Mouse (Mus musculus) right cerebral cortex, postnatal 25 days (tissue): ENCODE measurements around the gene Zfp648.

Experiments used
- DNase-seq: peaks from one replicate; pipeline ENCODE4 v3.0.0; 2022

The Zfp648 gene

GRCm38 (mm10) chr1:154200955-154201722, at the start of gene Zfp648:
Zfp648 (plus strand) TSS chr1:154201187.
- no peak for DNase-seq

GRCm38 (mm10) chr1:154152539-154152938, 48.4 kb upstream of the Zfp648 start:
- no peak for DNase-seq

- DNase-seq: no peak
These were observed 47.2 kb upstream of the Zfp648 start for GRCm38 (mm10) chr1:154153800-154154199.

- DNase-seq: peak; percentile 49
These were observed 44.6 kb upstream of the Zfp648 start for GRCm38 (mm10) chr1:154156177-154157062.

GRCm38 (mm10) chr1:154157131-154157530, 43.9 kb upstream of the Zfp648 start:
- no peak for DNase-seq

- DNase-seq: no peak
These were observed 33.3 kb upstream of the Zfp648 start for GRCm38 (mm10) chr1:154167696-154168095.

- no peak for DNase-seq
These were observed 25.7 kb upstream of the Zfp648 start for GRCm38 (mm10) chr1:154175334-154175733.

- no peak for DNase-seq
These were observed 23.2 kb upstream of the Zfp648 start for GRCm38 (mm10) chr1:154177781-154178180.

GRCm38 (mm10) chr1:154178541-154179155, 22.3 kb upstream of the Zfp648 start:
- DNase-seq: no peak

- DNase-seq: peak; percentile 79
These were observed 20.0 kb upstream of the Zfp648 start for GRCm38 (mm10) chr1:154180952-154181351.

- DNase-seq: no peak
These were observed 18.5 kb upstream of the Zfp648 start for GRCm38 (mm10) chr1:154182396-154183076.

- no peak for DNase-seq
These were observed 17.8 kb upstream of the Zfp648 start for GRCm38 (mm10) chr1:154183077-154183751.

- no peak for DNase-seq
These were observed 12.8 kb upstream of the Zfp648 start for GRCm38 (mm10) chr1:154188229-154188628.

GRCm38 (mm10) chr1:154188631-154189030, 12.4 kb upstream of the Zfp648 start:
- no peak for DNase-seq

- DNase-seq: peak; percentile 75
These were observed 11.0 kb upstream of the Zfp648 start for GRCm38 (mm10) chr1:154189842-154190530.

GRCm38 (mm10) chr1:154198896-154199295, 2.1 kb upstream of the Zfp648 start:
- DNase-seq: no peak

- DNase-seq: peak; percentile 32
These were observed 1.6 kb downstream of the Zfp648 start for GRCm38 (mm10) chr1:154202580-154202979.

- DNase-seq: no peak
These were observed 2.4 kb downstream of the Zfp648 start for GRCm38 (mm10) chr1:154203386-154203785.

GRCm38 (mm10) chr1:154204652-154205573, 3.9 kb downstream of the Zfp648 start:
- DNase-seq: peak; percentile 61

GRCm38 (mm10) chr1:154219991-154220390, 19.0 kb downstream of the Zfp648 start:
- no peak for DNase-seq
